Mouse (Mus musculus): ENCODE measurements around the gene Tbx10.

DNA sequence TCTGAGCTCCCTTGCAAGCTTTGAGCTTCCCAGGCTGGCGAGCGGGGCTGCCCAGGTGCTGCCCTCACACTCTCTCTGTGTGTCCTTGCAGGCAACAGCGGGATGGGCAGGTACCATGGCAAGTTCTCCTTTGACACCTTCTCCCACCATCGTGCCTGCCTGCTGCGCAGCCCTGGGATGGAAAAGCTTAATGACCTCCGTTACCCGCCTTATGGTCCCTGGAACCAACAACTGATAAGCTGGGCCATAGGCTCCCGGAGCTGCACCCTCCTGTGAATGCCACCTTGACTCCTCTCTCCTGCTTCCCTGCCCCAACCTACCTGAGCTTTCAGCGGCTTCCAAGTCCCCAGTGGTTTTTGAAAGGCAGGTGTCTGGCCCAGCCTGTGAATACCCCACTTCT is 11.6 kb upstream of the Tbx10 start:
- TF ChIP-seq CTCF (IDR thresholded peaks at IDR 0.05; ENCODE audit: control insufficient read depth, insufficient read depth, insufficient read length) = no peak
- TF ChIP-seq USF1 (IDR thresholded peaks at IDR 0.05; ENCODE audit: low read depth) = no peak
- TF ChIP-seq CEBPB (IDR thresholded peaks at IDR 0.05; ENCODE audit: low read depth) = no peak

All from C2C12 (cell line).